Comparison of ENCODE assay signal across 8 mouse cellular contexts in the genomic region with DNA sequence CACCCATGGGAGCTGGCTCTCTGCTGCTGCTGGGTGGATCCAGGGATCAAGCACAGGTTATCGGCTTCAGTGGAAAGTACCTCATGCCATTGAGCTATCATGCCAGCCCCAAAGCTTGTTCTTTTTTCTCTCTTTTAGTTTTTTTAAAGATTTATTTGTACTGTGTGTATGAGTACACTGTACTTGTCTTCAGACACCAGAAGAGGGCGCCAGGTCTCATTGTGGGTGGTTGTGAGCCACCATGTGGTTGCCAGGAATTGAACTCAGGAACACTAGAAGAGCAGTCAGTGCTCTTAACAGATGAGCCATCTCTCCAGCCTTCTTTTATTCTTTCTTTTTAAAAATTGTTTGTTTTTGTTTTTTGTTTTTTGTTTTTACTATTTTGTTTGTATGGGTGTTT.
DNase-seq lines count a peak whose midpoint lies in the region; ATAC-seq and TF ChIP-seq lines count a peak whose summit lies in the region.

No protein-coding gene starts in this region.

- H3K4me3 ChIP-seq in left cerebral cortex, adult 2 months: no peak overlapping the region

- DNase-seq in adrenal gland, postnatal 36 days: peak; percentile 6 to 34
- DNase-seq in adrenal gland, adult 18-20 months (ENCODE audit: low spot score in 2 of 2): no peak
- DNase-seq in left cerebral cortex, adult 2 months (ENCODE audit: extremely low spot score in 1 of 2, low spot score in 2 of 2): no peak
- DNase-seq in left cerebral cortex, postnatal 10 days (ENCODE audit: extremely low spot score in 1 of 2, low spot score in 2 of 2): no peak
- DNase-seq in R1 (ENCODE audit: low read depth, low spot score): peak; percentile 42
- DNase-seq in right cerebral cortex, postnatal 36 days (ENCODE audit: low spot score in 2 of 2): no peak
- DNase-seq in cerebellum, adult 8-10 months: no peak

- TF ChIP-seq CTCF in left cerebral cortex, adult 2 months (IDR thresholded peaks at IDR 0.05): peak; percentile 37

- no peak overlapping the region for H3K27ac ChIP-seq in left cerebral cortex, adult 2 months

- ATAC-seq in megakaryocyte progenitor cell, adult 5-6 weeks (replicated peaks; ENCODE audit: poor library complexity): peak; percentile 42; the same call in 1 of the 2 replicates

- intact Hi-C loops in left cerebral cortex, adult 2 months (cut with DNase I): loop anchor here (5.0 kb wide), 1 partner anchor 98 kb away; no protein-coding TSS in a partner anchor
- intact Hi-C loops in left cerebral cortex, postnatal 10 days (cut with DNase I): loop anchor here (5.0 kb wide), 1 partner anchor 98 kb away; no protein-coding TSS in a partner anchor

Comparison
In these comparisons a context has a peak if more than half of its experiments do, and no peak if none do; other contexts are left out.
1. DNase-seq: peak in adrenal gland, postnatal 36 days (2 of 2) and R1 (single experiment); none in adrenal gland, adult 18-20 months (0 of 2), left cerebral cortex, adult 2 months (0 of 2), left cerebral cortex, postnatal 10 days (0 of 2), right cerebral cortex, postnatal 36 days (0 of 2) and cerebellum, adult 8-10 months (single experiment).